Mouse (Mus musculus) natural killer cell, adult 2 months (primary cell): ENCODE results near the gene Pusl1.

Source experiments
- DNase-seq, 2 experiments: peaks; one replicate each; pipeline ENCODE4 v3.0.0; 2022; ENCODE audit warnings: low spot score in 2 of 2

The Pusl1 gene

DNA sequence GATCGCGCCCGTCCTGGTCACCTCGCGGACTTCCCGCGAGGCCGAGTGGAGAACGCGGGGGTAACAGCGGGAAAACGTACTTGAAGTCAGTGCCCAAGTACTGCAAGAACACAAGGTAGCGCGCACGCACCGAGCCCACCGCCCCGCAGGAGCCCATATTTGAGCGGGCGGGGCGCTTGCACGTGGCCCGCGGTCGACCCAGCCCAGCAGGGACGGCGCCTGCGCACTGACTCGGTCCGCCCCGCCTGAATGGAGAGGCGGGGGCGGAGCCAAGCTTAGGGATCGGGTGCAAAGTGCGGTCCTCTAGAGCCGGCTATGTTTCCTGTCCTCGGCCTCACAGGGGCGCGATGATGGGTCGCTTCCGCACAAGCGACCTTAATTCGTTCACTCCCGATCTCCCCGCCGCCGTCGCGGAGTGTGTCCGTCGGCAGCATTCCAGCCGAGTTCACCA, at the start of gene Pusl1, which contains the start of gene Acap3:
TSS of gene Pusl1 (minus strand) at position 231 of the 451 bp plus-strand sequence.
TSS of gene Acap3 (plus strand) at position 272 of the 451 bp plus-strand sequence.
- peak; percentile 92 to 95 for DNase-seq

DNA sequence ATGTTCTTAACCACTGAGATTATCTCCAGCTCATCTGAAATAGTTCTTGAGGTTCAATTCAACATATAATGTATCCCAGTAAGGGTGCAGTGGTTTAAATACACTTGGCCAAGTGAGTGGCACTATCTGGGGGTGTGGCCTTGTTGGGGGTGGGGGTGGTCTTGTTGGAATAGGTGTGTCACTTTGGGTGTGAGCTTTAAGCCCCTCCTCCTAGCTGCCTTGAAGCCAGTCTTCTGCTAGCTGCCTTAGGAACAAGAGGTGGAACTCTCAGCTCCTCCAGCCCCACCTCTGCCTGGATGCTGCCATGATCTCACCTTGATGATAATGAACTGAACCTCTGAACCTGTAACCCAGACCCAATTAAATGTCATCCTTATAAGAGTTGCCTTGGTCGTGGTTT, 40.5 kb upstream of the Pusl1 start:
- no peak for DNase-seq

DNA sequence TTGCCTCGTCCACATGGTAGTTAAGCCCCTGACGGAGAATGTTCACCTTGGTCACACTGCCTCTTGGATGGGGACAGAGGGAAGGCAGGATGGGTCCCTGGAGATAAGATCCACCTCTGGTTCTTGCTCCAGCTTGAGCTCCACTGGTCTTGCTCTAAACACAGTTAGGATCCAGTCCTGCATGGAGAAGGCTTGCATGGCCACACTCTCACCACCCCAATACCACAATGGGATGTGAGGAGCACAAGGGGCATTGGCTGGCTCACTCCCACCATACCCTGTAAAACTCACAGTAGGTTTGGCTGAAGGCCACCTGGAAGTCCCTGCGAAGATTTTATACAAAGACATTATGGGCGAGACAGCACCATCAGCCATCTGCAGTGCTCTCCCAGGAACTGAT, 17.2 kb upstream of the Pusl1 start:
- no peak for DNase-seq

DNA sequence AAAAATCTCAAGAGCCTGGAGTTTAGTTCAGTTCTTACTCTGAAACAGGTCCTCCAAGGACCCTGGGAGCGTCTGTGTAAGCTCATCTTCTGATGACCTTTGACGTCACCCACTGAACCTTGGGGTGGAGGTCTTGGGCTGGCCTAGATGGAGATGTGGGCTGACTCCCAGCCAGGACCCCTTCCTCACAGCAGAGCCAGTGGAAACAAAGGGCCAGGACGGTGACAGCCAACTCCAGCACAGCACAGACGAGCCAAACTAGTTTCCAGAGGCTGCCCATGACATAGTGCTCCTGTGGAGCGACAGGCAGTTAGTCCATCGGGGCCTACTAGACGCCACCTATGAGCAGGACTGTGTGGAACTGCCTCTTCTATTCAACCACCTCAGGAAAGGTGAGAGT, 16.7 kb upstream of the Pusl1 start:
- DNase-seq, result no peak

DNA sequence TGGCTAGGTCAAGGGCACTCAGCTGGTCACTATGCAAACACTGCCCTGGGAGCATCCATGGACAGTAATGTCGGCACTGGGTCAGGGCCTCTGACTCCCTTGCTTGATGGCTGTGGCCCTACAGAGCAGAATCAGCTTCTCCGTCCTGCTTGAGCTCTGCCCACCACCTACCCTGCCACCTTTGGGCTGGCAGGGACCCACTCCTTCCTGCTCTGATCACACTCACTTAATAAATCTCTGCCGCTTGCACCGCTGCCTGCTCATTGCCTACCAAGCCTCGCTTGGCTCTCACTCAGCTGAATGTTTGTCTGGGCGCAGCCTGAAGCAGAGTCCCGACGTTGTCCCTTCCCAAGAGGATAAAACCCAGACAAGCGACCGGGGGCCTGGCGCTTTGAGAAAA, 15.4 kb upstream of the Pusl1 start:
- DNase-seq, result no peak

DNA sequence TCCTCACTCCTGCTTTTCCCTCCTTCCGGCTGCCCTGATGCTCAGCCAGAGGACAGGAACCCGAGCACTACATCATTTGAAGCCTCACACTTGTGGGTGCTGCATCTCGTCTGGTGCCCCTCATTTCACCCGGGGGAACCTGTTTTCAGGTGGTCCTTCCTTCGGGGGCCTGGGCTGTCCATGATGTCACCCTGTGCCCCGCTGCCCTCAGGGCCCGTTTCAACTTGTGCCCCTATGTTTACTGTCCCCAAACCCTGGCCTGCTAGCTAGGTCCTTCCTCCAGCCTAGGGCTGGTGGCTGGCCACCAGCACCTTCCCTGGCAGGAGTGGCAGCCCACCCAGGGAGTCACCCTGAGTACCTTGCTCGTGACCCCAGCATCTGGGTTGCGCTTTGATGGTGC, 14.5 kb upstream of the Pusl1 start:
- peak in 1 of 2 experiments; percentile 0 for DNase-seq

DNA sequence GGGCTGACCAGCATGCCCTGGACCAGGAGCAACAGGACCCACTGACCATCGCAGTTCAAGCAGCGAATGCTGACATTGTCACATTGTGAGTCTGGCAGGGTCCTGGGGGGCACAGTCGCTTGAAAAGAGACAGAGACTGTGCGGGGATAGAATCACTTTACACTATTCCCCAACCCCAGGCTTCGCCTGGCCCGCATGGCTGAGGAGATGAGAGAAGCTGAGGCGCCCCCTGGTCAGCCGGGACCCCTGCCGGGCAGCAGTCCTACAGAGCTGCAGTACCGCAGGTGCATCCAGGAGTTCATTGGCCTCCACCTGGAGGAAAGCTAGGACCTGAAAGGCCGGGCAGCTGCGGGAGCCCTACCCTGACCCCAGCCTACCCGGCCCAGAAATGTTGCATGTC, 14.1 kb upstream of the Pusl1 start:
- DNase-seq, result no peak

DNA sequence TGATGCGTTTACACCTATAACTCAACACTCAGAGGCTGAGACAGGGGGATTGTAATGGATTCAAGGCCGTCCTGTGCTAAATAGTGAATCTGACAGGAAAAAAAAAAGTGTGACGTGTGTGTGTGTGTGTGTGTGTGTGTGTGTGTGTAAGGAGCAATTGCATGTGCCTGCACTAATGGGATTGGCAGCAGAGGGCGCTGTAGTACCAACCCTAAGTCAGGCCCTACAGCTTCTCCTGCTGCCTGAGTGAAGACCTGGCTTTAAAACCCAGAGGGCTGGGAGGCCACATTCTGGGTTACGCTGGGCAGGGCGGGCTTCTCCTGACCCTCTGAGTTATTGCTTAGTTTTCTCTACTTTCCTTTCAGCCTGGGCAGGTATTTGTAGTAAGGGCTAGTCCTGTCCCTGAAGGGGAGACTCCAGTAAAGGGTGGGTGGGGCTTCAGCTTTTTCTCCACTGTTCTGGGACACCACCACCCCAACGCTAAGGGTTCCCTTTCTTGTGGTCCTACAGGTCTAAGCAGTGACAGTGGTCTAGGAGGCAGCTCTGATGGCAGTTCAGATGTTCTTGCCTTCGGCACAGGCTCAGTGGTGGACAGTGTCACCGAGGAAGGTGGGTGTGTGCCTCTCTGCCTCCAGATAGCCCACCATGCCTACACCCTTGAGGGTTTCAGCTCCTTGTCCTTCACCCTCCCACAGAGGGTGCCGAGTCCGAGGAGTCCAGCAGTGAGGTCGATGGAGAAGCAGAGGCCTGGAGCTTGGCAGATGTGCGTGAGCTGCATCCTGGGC, 12.9 kb upstream of the Pusl1 start:
- DNase-seq, result peak in 1 of 2 experiments; percentile 16

DNA sequence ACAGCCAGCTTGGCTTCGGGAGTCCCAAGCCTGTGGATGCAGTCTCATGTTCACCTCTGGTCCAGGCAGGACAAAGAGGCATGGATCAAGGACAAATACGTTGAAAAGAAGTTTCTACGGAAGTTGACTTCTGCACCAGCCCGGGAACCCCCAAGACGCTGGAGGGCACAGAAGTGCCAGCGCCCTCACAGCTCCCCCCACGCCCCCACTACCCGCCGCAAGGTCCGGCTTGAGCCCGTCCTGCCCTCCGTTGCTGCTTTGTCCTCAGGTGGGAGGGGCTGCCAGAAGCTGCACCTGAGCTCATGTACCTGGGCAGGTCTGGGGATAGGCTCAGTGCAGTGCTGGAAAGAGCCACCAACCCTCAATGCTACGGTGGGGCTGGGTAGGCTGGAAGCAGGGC, 11.7 kb upstream of the Pusl1 start:
- peak in 1 of 2 experiments; percentile 0 for DNase-seq

DNA sequence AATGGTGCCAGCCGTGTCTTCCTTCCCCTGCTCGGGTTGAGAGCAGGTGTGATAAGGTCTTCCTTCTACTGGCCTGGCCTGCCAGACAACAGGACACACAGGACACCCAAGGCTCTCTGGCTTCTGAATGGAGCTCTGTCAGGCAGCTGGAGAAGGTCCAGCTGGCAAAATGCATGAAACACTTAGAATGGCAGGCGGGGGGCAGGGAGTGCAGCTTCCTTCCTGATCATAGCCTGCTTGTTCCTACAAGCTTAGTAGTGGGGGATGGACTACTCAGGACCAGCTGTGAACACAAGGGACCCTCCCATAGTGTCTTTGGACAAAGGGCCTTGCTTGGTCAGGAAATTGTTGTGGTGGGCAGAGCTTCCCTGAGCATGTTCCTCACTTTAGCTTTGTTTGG, 9.6 kb upstream of the Pusl1 start:
- no peak for DNase-seq

DNA sequence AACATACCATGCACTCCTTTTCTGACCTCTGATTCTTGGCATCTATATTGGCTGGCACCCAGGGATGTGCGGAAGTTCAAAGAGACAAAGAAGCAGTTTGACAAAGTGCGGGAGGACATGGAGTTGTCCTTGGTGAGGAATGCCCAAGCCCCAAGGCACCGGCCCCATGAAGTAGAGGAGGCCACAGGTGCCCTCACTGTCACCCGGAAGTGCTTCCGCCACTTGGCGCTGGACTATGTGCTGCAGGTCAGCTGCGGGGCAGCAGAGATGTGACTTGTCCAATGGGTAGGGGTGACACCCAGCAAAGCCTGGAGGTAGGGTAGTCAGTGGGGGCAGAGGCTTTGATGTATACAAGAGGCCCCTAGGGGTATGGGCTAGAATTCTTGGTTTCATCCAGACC, 7.8 kb upstream of the Pusl1 start:
- DNase-seq, result no peak

DNA sequence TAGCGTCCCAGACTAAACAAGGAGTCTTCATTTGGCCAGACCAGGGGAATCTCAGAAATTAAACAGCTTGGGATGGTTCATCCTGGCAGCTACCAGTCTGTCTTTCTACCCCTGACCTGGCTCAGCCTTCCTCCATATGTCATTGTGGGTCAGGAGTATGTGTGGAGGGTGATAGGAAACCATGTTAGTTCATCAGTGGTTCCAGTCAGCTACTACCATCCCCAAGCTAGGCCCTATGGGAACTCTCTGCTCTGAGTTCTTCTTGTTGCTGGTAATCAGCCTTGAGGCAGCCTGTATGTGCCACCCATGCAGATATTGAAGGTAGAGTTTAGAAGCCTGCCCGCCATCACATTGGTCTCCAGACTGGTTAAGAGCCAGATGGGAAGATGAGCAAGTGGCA, 6.7 kb upstream of the Pusl1 start:
- no peak for DNase-seq

DNA sequence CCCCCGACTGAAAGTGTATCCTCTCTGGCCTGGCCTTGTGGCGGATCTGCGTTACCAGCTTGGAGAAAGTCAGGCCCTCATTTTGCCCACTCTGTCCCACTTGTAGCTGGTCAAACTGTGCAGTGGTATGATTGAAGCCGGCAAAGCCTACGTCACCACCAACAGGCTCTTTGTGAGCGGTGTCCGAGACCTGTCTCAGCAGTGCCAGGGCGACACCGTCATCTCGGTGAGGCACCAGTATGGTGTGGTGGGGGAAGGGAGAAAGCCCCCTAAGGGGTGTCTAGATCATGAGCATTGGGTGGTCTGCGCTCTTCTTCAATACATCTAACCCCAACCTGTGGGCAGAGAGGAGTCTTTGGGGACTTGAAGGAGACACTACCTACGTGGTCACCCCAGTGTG, 4.9 kb upstream of the Pusl1 start:
- peak in 1 of 2 experiments; percentile 0 for DNase-seq

DNA sequence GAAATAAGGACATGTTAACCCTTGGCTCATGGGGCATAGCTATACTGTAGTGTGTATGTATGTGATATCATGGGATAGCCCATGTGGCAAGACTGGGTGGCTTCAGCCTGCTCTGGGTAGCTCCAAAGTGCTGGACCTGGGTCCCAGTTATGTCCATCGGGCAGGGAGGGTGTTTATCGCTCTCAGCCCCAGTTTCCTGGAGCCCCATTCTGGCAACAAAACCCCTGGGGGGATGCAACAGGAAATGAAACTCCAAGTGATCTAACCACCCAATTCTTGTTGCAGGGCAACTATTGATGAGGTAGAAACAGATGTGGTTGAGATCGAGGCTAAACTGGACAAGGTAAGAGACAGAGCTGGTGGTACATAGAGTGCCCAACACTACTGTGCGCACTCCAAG, 4.2 kb upstream of the Pusl1 start:
- peak in 1 of 2 experiments; percentile 26 for DNase-seq

DNA sequence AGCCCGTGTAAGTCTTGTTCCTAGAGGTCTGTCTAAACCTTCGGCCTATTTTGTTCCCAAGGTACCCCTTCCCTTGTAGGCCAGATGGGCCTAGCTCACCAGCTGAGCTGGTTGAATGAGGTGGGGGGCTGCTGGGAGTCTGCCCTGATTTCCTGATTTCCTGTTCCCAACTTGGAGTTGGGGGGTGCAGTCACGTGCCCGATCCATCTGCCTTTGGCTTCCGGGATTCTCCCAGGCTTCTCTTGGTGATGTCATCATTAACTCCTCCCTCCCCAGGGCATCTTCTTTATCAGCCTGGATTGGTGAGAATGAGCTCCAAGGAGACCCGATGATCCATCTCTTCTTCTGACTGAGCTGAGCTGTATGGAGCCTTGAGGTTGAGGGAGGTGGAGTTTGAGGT, 3.6 kb upstream of the Pusl1 start:
- peak; percentile 0 for DNase-seq

DNA sequence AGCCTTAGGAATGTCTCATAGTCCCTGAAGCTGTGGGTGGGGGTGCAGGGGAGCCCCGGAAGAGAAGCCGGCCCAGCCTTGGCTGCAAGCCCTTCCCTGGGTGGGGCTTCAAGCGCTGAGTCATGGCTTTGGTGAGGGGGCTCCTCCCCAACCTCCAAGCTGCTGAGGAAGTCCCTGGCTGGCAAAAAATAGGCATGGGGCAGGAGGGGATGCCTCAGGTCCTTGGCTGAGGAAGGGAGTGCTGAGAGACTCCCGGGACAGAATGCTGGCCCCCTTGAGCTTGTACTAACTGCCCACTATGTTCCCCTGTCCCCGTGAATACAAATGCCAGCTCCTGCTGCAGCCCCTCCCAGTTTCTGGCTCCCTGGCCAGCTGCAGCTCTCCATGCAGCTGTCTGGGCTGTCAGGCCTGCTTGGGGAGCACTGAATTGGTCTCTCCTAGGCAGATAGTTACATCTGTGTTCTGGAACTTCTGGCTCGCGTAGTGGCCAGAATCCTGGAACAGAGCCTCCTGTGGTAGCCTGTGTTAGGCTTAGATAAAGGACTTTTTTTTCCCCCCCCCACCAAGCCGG, 2.8 kb upstream of the Pusl1 start:
- peak; percentile 28 to 30 for DNase-seq

DNA sequence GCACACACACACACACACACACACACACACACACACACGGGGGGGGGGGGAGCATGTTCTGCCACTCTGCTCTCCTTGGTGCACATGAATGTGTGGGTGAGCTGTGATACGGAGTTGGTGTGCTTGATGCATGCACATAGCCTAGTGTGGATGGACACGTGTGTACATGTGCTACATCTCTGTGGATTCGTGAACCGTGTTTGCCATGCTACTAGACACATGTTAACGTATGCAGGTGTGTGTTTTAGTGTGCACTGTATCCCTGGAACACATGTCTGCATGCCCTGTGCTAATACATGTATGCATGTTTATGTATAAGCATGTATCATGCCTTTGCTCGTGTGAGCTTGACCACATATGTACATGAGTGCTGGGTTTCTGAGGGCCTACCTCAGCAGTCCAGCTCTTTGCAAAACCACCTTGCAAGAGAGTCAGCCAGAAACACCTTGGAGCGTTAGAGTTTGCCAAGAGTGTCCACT, 1.7 kb upstream of the Pusl1 start:
- no peak for DNase-seq

DNA sequence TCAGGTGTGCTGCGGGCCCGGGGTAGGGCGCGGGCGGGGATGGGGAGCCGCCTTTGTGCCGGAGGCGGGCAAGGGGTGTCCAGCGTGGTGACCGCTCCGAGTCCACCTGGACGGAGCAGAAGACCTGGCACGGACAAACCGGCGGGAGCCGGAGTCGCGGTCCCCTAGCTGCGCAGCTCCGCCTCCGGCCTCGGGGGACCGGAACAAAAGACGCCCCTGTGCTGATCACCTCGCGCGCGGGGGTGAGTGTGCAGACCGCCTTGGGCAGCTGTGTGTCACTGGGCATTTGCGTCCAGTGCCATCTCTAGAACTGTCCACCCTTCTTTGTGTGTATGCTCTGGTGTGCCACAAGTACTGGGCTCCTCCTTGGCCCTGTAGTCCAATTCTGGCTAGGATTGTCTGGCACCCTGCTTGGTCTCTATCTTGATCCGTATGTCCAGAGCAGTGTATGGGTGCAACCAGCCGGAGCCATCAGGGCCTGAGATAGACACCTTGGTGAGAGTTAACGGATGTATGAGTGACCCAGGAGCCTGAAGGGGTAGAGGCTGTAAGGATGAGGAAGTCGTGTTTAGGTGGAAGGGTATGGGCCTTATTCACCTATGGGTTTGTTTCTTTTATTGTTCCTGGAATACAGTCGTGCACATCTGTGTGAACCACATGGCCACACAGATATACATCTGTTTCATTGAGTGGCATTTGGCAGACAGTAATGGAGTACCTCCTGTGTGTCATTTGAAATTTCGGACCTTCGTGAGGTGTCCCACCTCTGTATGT, 1.0 kb upstream of the Pusl1 start:
- DNase-seq, result peak in 1 of 2 experiments; percentile 34

DNA sequence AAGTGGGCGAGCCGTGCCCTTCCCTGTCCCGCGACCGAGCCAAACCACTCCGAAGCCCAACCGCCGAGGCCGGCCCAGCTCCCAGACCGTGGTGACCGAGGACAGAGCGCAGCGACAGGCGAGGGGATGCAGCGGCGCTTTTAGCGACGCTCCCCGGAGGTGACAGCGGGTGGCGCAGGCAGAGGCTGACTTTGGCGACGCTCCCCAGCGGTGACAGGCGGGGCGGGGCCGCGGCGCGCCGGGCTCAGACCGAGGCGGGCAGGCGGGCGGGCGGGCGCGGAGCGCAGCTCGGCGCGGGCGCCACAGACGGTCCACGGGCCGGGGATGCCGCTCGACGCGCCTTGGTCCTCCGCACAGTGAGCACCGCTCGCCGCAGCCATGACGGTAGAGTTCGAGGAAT, 436 bp upstream of the Pusl1 start:
- peak; percentile 72 for DNase-seq

DNA sequence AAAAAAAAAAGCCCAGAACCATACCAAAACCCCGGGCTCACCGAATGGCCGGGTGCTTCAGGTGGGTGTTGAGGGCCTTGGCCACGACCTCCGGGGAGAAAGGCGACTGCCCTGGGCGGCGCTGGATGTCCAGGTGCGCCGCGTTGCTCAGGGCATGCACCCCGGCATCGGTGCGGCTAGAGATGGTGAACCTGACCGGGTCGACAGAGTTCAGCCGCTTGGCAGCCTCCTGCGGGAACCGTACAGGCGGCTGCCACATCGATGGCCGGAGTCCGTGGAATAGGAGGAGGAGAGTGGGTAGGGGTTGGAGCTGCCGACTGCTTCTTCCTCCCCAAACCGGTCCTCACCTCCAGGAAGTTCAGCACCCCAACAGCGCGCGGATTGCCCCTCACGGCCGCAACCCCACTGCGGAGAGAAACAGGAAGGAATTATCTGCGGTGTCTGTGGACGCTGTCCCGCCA, 540 bp downstream of the Pusl1 start:
- no peak for DNase-seq

DNA sequence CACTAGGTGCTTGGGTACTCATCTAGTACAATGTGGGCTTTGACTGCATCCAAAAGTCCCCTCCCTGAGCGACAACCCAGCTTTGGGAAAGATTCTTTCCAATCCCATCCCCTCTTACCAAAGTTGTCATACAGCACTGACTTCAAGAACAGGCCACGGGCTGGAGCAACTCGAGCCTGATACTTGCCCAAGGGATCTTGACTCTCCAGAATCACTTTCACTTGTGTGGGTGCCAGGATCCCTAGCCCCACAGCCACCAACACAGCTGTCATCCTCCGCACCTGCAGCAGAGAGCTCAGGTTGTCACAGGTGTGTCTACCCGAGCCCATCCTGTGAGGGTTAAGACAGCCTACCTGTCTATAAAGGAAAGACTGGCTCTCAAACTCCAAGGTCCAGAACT, 2.3 kb downstream of the Pusl1 start:
- DNase-seq, result no peak

DNA sequence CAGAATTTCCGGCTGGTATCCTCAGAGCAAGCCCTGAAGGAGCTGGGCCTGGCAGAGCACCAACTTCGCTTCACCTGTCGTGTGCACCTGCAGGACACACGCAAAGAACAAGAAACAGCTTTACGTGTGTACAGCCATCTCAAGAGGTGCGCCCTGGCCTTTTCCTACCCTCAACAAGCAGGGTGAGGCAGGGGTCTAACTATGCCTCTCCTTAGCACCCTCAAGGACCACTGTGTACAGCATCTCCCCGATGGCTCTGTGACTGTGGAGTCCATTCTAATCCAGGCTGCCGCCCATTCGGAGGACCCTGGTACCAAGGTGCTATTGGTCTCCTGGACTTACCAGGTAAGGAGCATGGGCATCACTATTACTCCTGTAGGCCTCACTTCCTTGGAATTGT, 3.4 kb downstream of the Pusl1 start:
- DNase-seq, result no peak
